ENCODE assay signal across 15 mouse cellular contexts in the genomic region with DNA sequence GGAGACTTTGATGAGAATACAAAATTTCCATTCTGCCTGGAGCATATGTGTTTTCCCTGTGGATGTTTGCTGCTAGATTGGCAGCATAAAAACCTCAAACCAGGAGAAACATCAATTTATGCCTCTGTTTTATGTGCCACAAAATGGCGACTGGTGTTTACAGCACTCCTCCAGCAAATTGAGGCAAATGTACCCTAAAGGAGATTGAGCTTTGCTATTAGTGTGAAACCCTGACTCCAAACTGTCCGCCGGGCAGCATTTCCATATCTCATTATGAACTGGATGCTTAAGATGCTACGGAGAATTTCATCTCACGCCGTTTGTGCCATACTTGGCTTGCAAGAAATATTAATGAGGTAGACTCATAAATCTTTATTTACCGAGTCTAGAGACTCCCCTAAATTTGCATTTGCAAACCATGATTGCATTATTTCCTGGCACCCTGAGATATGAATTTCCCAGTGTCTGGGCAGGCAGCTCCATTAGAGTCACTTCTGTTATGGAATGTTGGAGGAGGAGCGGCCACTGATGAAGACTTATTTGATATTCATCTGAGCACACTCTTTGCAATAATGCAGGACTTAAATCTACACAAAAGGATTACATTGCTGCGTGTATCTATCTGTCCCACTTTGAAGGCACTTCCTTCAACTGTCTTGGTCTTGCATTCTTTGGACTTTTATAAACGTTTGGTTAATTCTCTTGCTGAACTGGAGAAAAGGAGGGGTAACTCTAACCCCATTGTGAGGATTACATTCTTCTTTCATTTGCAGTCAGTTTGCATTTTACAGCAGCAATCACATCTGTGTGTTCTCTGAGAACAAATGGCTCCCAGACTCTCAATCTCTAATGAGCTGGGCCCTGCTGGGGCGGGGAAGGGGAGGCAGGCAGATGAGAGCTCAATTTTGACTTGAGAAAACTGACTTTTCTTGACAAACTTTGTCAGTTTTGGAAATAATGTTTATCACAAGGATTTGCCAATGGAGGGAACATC. TPM values are rescaled to one million over a fixed set of nuclear protein-coding genes. Genes with fewer than 3 reads are reported as not detected.
DNase-seq lines count a peak whose midpoint lies in the region; ATAC-seq lines count a peak whose summit lies in the region.
"Had no signal": no experiment of that assay in that cellular context is flagged by ENCODE, and none has a peak within 500 bp of the region (broad histone marks: within the 10 kb centered on the region; RNA-seq: fewer than 3 reads in every experiment).

No protein-coding gene starts in this region.

- H3K27me3 ChIP-seq in embryonic facial prominence, embryonic 12.5 days: no peaks in the 10 kb centered on the region
- H3K27me3 ChIP-seq in embryonic facial prominence, embryonic 10.5 days (replicated peaks; ENCODE audit: low read depth, poor library complexity, severe bottlenecking): 0 out of 2 replicates have a peak, but pooled peaks cover 5% of the 10 kb centered on the region
- no peaks in the 10 kb centered on the region for H3K27me3 ChIP-seq in hindbrain, embryonic 14.5 days (ENCODE audit: control insufficient read depth, insufficient read depth, low read length)
- H3K27me3 ChIP-seq in midbrain, embryonic 15.5 days (replicated peaks): no peaks in the 10 kb centered on the region

- peak overlapping the region; percentile 20; the same call in 1 of the 2 replicates for H3K27ac ChIP-seq in embryonic facial prominence, embryonic 12.5 days
- no peak overlapping the region for H3K27ac ChIP-seq in embryonic facial prominence, embryonic 10.5 days (replicated peaks)
- H3K27ac ChIP-seq in hindbrain, embryonic 14.5 days: peak overlapping the region; percentile 77
- peak overlapping the region; percentile 78 for H3K27ac ChIP-seq in midbrain, embryonic 15.5 days

- peaks cover 22% of the 10 kb centered on the region for H3K4me1 ChIP-seq in embryonic facial prominence, embryonic 12.5 days
- peaks cover 39% of the 10 kb centered on the region for H3K4me1 ChIP-seq in embryonic facial prominence, embryonic 10.5 days
- H3K4me1 ChIP-seq in hindbrain, embryonic 14.5 days (replicated peaks; ENCODE audit: control insufficient read depth, insufficient read depth, low read length): peaks cover 26% of the 10 kb centered on the region
- peaks cover 25% of the 10 kb centered on the region for H3K4me1 ChIP-seq in midbrain, embryonic 15.5 days

- DNase-seq in embryonic facial prominence, embryonic 10.5 days (ENCODE audit: low spot score): no peak
- DNase-seq in Muller cell, postnatal 12 days (ENCODE audit: inconsistent ontology term): peak; percentile 42
- DNase-seq in hindbrain, embryonic 14.5 days (ENCODE audit: low spot score): peak; percentile 50
- no peak for DNase-seq in kidney, postnatal 10 days
- DNase-seq in urinary bladder, postnatal 36 days (ENCODE audit: low spot score in 2 of 2): no peak
- DNase-seq in urinary bladder, adult 18-20 months (ENCODE audit: low spot score in 2 of 2): no peak
- DNase-seq: gastrocnemius, postnatal 36 days; lung, adult 18-20 months; right cerebral cortex, postnatal 14 days; thymus, postnatal 4 days had no signal

- 72% methylated on average over 11 of the region's 11 CpGs for WGBS in embryonic facial prominence, embryonic 12.5 days
- WGBS in embryonic facial prominence, embryonic 10.5 days: 78% methylated on average over 11 of the region's 11 CpGs
- 28% methylated on average over 11 of the region's 11 CpGs for WGBS in hindbrain, embryonic 14.5 days
- WGBS in midbrain, embryonic 15.5 days: 19% methylated on average over 11 of the region's 11 CpGs

- no peaks in the 10 kb centered on the region for H3K9me3 ChIP-seq in embryonic facial prominence, embryonic 12.5 days
- H3K9me3 ChIP-seq in embryonic facial prominence, embryonic 10.5 days: no peaks in the 10 kb centered on the region
- H3K9me3 ChIP-seq in hindbrain, embryonic 14.5 days (ENCODE audit: control insufficient read depth, low read length): no peaks in the 10 kb centered on the region
- H3K9me3 ChIP-seq in midbrain, embryonic 15.5 days: no peaks in the 10 kb centered on the region

- H3K4me2 ChIP-seq in embryonic facial prominence, embryonic 12.5 days (replicated peaks): no peak overlapping the region
- H3K4me2 ChIP-seq in hindbrain, embryonic 14.5 days (replicated peaks): peak overlapping the region; percentile 31
- H3K4me2 ChIP-seq in midbrain, embryonic 15.5 days: peak overlapping the region; percentile 34

- H3K36me3 ChIP-seq in embryonic facial prominence, embryonic 12.5 days: no peaks in the 10 kb centered on the region
- H3K36me3 ChIP-seq in embryonic facial prominence, embryonic 10.5 days (replicated peaks): no peaks in the 10 kb centered on the region
- no peaks in the 10 kb centered on the region for H3K36me3 ChIP-seq in hindbrain, embryonic 14.5 days (replicated peaks; ENCODE audit: control insufficient read depth, insufficient read depth)
- H3K36me3 ChIP-seq in midbrain, embryonic 15.5 days (replicated peaks): no peaks in the 10 kb centered on the region

- no peak overlapping the region for H3K9ac ChIP-seq in embryonic facial prominence, embryonic 12.5 days
- no peak overlapping the region for H3K9ac ChIP-seq in hindbrain, embryonic 14.5 days
- H3K9ac ChIP-seq in midbrain, embryonic 15.5 days: 0 out of 2 replicates have a peak overlapping the region, but pooled peaks have one; percentile 17

- no peak for ATAC-seq in embryonic facial prominence, embryonic 12.5 days (ENCODE audit: insufficient number of reproducible peaks, insufficient read depth, low FRiP score, low TSS enrichment)
- peak; percentile 74 for ATAC-seq in hindbrain, embryonic 14.5 days (ENCODE audit: low FRiP score)
- peak; percentile 58 for ATAC-seq in midbrain, embryonic 15.5 days (replicated peaks)

- H3K4me3 ChIP-seq in embryonic facial prominence, embryonic 12.5 days: no peak overlapping the region
- H3K4me3 ChIP-seq in embryonic facial prominence, embryonic 10.5 days: no peak overlapping the region
- H3K4me3 ChIP-seq in hindbrain, embryonic 14.5 days (replicated peaks; ENCODE audit: low read length): no peak overlapping the region
- no peak overlapping the region for H3K4me3 ChIP-seq in midbrain, embryonic 15.5 days

RNA-seq across cellular contexts. Expression of a gene that starts 47.2 kb away (rescaled TPM):
- not detected in 2 replicates for polyA plus RNA-seq in embryonic facial prominence, embryonic 12.5 days (2016; fragmentation: Nextera tagmentation; extraction: Ambion mirVana)
- not detected in 2 replicates for polyA plus RNA-seq in embryonic facial prominence, embryonic 10.5 days (2016; fragmentation: Nextera tagmentation; extraction: Ambion mirVana)
- not detected in 2 replicates for polyA plus RNA-seq in hindbrain, embryonic 14.5 days (2014; fragmentation: Nextera tagmentation; extraction: Ambion mirVana)
- polyA plus RNA-seq in midbrain, embryonic 15.5 days (2015; fragmentation: Nextera tagmentation; extraction: Ambion mirVana): not detected in 2 replicates
- polyA plus RNA-seq: heart, embryonic 14.5 days; kidney, embryonic 16.5 days; limb, embryonic 11.5 days had no signal

Comparison
In these comparisons a context has a peak if more than half of its experiments do, and no peak if none do; other contexts are left out.
1. DNase-seq: peak in Muller cell, postnatal 12 days (single experiment) and hindbrain, embryonic 14.5 days (single experiment); none in embryonic facial prominence, embryonic 10.5 days (single experiment), kidney, postnatal 10 days (single experiment), urinary bladder, postnatal 36 days (0 of 2) and urinary bladder, adult 18-20 months (0 of 2).